Mouse (Mus musculus) E14TG2a.4 (cell line): ENCODE data around the gene Adamts13.

Experiments used
- H3K27me3 ChIP-seq: 2 replicates; pipeline ENCODE4 v1.6.1; 2014; ENCODE audit warnings: low read length, control low read depth; ENCODE audit not compliant: insufficient read depth
- H3K36me3 ChIP-seq: 2 replicates; pipeline ENCODE4 v1.6.1; 2014; ENCODE audit warnings: low read length, control low read depth; ENCODE audit not compliant: insufficient read depth
- H3K4me1 ChIP-seq: replicated peaks from 2 replicates; pipeline ENCODE4 v1.6.1; 2014; ENCODE audit warnings: low read depth, low read length, control low read depth
- H3K4me3 ChIP-seq: replicated peaks from 2 replicates; pipeline ENCODE4 v1.5.1; 2014; ENCODE audit warnings: mild to moderate bottlenecking, low read length
- H3K9me3 ChIP-seq: 2 replicates; pipeline ENCODE4 v1.6.1; 2014; ENCODE audit warnings: low read length, control low read depth
- CTCF ChIP-seq: conservative IDR thresholded peaks from 2 replicates; pipeline ENCODE4 v1.5.1; 2014; ENCODE audit warnings: low read length
- NANOG ChIP-seq: IDR thresholded peaks from 2 replicates; pipeline ENCODE4 v1.6.1; 2014; ENCODE audit warnings: borderline replicate concordance, low read length, mixed read lengths
- POU5F1 ChIP-seq: IDR thresholded peaks from 2 replicates; pipeline ENCODE4 v1.6.1; 2014; ENCODE audit warnings: low read length, borderline replicate concordance

Gene Adamts13

GRCm38 (mm10) chr2:26973116-26973515 is at the start of gene Adamts13:
Gene Adamts13 (plus strand): TSS chr2:26973416.
- Histone ChIP-seq H3K4me3 (no peak within 1 kb of the TSS), H3K9me3 (no peaks in the 10 kb centered on the region), H3K27me3 (peaks cover 6% of the 10 kb centered on the region), H3K36me3 (no peaks in the 10 kb centered on the region), H3K4me1 (no peaks in the 10 kb centered on the region)
- TF ChIP-seq NANOG (no peak), POU5F1 (no peak), CTCF (no peak)

GRCm38 (mm10) chr2:26927745-26928476 is 45.3 kb upstream of the Adamts13 start:
- no peak overlapping the region for H3K4me3 ChIP-seq
- no peaks in the 10 kb centered on the region for H3K9me3 ChIP-seq
- peaks cover 89% of the 10 kb centered on the region for H3K36me3 ChIP-seq
- no peaks in the 10 kb centered on the region for H3K27me3 ChIP-seq
- TF ChIP-seq NANOG = no peak
- TF ChIP-seq CTCF = no peak
- no peak for TF ChIP-seq POU5F1
- peaks cover 31% of the 10 kb centered on the region for H3K4me1 ChIP-seq

GRCm38 (mm10) chr2:26930390-26930789 is 42.8 kb upstream of the Adamts13 start:
- Histone ChIP-seq H3K4me3 (no peak overlapping the region), H3K4me1 (peaks cover 46% of the 10 kb centered on the region), H3K36me3 (peaks cover 64% of the 10 kb centered on the region), H3K9me3 (no peaks in the 10 kb centered on the region), H3K27me3 (no peaks in the 10 kb centered on the region)
- TF ChIP-seq NANOG (no peak), CTCF (peak; percentile 53)

GRCm38 (mm10) chr2:26932473-26933303 is 40.5 kb upstream of the Adamts13 start:
- H3K4me3 ChIP-seq = peak overlapping the region; percentile 92
- H3K27me3 ChIP-seq = no peaks in the 10 kb centered on the region; the same call in 1 of the 2 replicates
- H3K36me3 ChIP-seq = peaks cover 41% of the 10 kb centered on the region
- H3K9me3 ChIP-seq = no peaks in the 10 kb centered on the region
- no peak for TF ChIP-seq NANOG
- TF ChIP-seq POU5F1 = no peak
- TF ChIP-seq CTCF = no peak
- H3K4me1 ChIP-seq = peaks cover 46% of the 10 kb centered on the region

- no peaks in the 10 kb centered on the region; the same call in 1 of the 2 replicates for H3K27me3 ChIP-seq
- H3K4me3 ChIP-seq = peak within 1 kb of the TSS; percentile 92
- no peak for TF ChIP-seq POU5F1
- no peak for TF ChIP-seq NANOG
- TF ChIP-seq CTCF = no peak
- no peaks in the 10 kb centered on the region for H3K9me3 ChIP-seq
- peaks cover 46% of the 10 kb centered on the region for H3K4me1 ChIP-seq
- H3K36me3 ChIP-seq = peaks cover 34% of the 10 kb centered on the region
Measured at GRCm38 (mm10) chr2:26933304-26934055, 39.7 kb upstream of the Adamts13 start, which contains the start of the genes Surf4 and Stkld1. Gene Surf4 (minus strand): TSS chr2:26933928. Gene Stkld1 (plus strand): TSS chr2:26934047.

GRCm38 (mm10) chr2:26935286-26935685 is 37.9 kb upstream of the Adamts13 start:
- TF ChIP-seq NANOG = no peak
- Histone ChIP-seq H3K4me1 (peaks cover 36% of the 10 kb centered on the region), H3K36me3 (peaks cover 16% of the 10 kb centered on the region), H3K27me3 (no peaks in the 10 kb centered on the region; the same call in 1 of the 2 replicates), H3K9me3 (no peaks in the 10 kb centered on the region), H3K4me3 (no peak overlapping the region)

- TF ChIP-seq CTCF (no peak), NANOG (no peak), POU5F1 (no peak)
- Histone ChIP-seq H3K4me3 (no peak overlapping the region), H3K27me3 (no peaks in the 10 kb centered on the region; the same call in 1 of the 2 replicates), H3K4me1 (peaks cover 25% of the 10 kb centered on the region), H3K9me3 (no peaks in the 10 kb centered on the region), H3K36me3 (peaks cover 5% of the 10 kb centered on the region)
Measured at GRCm38 (mm10) chr2:26936425-26936824, 36.8 kb upstream of the Adamts13 start.

GRCm38 (mm10) chr2:26941539-26941938 is 31.7 kb upstream of the Adamts13 start:
- no peaks in the 10 kb centered on the region for H3K36me3 ChIP-seq
- H3K9me3 ChIP-seq = no peaks in the 10 kb centered on the region
- peaks cover 13% of the 10 kb centered on the region for H3K27me3 ChIP-seq
- H3K4me3 ChIP-seq = no peak overlapping the region
- TF ChIP-seq NANOG (no peak), POU5F1 (no peak), CTCF (no peak)
- H3K4me1 ChIP-seq = no peaks in the 10 kb centered on the region
